Mouse (Mus musculus): ENCODE data around the gene Rtn4rl1.

Gene Rtn4rl1

DNA sequence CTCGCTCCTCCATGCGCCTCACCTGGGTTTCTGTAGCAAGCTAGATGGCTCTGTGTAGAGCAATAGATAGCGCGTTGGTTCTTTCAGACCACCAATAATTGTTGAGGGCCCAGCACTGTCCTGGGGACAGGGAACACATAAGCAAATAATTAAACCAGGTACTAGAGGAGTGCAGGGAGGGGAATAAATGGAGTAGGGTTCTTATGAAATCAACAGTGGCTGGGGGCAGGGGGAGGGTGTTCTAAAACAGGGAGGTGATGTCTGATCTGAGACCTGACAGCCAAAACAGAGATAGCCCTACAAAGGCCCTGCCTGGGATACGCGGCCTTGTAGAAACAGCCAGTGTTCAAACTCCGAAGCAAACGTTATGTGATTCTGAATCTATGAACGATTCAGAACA lies 56.0 kb downstream of the Rtn4rl1 start:
- DNase-seq (ENCODE audit: low read depth, low spot score): no peak

DNA sequence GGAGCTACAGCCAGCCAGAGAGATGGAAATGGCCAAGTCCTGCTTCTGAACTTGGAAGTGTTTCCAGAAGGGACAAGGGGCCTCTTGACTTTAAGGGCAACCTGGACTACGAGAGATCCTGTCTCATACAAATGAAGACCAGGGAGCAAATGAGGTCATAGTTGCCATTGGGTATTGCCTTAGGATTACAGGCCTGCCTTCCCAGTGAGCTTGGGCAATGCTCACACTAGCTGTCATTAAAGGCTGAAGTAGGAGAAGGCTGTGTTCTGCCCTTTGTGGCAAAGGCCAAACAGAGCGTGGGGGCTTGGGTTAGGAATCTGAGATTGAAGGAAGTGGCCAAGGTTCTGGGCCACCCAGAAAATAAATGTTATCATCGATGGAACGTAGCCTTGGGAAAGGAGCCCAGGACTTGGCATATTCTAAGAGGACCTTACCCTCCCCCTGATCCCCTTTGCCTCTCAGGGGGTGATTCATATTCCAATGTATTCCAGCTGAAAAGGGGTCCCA lies 57.5 kb downstream of the Rtn4rl1 start:
- DNase-seq (ENCODE audit: low read depth, low spot score): no peak

DNA sequence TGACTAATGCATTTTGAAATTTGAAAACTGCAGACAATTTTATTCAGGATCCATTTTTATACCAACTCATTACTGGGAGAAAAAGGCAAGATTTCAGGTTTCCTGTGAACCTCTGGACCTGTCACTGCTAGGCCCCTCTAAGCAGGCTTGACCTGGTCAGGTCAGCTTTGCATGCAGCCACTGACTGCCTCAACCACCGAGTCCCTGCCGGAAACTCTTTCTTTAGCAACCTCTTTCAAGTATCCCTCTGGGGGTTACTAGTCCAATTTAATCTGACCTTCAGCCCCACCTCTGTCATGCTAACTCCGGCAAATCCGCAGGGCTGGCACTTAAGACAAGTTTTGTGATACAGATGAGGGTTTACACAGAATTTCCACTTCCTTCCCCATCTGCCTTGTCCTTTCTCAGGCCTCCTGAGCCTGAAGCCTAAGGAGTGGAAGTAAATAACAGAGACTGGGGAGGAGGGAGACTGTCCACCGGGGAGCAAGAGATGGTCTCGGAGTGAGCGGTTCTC lies 58.0 kb downstream of the Rtn4rl1 start:
- peak; percentile 72 for DNase-seq (ENCODE audit: low read depth, low spot score)

DNA sequence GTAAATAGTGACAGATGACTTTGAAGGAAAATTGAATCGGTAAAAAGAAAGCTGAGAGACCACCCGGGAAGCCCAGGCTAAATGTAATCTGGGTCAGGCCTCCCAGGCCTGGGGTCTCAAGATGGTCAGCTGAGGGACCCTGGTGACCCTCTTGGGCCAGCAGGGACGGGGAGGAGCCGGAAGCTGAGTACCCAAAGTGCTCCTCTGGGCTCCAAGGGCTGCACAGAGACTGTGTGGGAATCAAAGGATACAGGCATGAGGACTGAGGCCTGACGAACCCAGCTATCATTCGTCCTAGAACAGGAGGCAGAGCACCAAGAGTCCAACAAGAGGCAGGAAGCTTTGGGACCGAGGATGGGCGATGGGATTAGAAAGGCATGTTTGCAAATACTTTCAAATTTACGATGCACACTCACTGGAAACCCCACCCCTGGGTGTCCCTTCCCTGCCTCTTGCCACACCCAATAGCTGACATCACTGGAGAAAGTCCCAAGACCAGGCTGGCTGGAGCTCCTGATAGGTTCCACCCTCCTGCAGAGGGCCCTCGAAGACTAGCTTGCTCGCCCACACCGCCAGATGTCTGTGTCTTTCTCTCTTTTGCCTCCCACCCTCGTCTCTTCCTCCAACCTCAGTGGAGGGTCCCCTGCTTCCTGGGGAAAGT lies 60.8 kb downstream of the Rtn4rl1 start:
- DNase-seq (ENCODE audit: low read depth, low spot score): peak; percentile 55

DNA sequence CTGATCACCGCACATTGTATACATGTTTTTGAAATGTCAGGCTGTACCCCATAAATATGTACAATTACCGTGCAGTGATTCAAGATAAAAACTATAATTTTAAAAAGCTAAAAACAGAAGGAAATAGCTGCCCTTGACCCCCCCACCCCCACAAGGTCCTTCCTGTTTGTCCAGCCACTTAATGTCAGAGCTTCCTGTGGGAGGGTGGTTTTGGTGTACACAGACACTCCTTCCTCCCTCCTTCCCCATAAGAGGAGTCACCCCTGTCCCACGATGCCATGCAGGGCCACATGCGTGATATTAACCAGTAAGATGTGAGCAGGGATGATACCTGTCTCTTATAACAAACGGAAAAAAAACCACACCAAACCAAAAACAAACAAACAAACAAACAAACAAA lies 61.7 kb downstream of the Rtn4rl1 start:
- DNase-seq (ENCODE audit: low read depth, low spot score): no peak

DNA sequence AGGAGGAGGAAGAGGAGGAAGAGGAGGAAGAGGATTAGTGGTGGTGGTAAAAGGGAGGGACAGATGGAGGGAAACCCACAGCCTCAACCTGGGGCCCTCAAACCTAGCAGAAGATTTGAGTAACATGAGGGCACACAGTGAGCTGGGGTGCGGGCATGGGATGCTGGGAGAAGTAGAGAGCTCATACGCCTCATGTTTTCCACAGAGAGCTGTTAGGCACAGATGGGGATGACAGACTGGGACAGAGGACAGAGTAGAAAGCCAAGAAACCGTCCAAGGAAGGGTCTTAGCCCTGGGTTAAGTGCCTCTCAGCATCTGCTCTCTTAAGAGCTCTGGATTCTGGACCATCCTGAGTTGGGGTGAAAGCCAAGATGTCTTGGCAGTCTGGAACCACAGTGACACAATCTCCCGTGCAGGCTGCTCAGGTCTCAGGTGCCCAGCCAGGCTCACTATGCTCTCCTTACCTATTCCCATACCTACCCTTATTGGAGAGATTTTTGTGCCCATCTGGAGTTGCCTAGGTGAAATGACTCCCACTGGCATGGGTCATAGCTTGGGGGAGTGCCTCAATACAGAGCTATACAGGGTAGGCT lies 63.6 kb downstream of the Rtn4rl1 start:
- no peak for DNase-seq (ENCODE audit: low read depth, low spot score)

DNA sequence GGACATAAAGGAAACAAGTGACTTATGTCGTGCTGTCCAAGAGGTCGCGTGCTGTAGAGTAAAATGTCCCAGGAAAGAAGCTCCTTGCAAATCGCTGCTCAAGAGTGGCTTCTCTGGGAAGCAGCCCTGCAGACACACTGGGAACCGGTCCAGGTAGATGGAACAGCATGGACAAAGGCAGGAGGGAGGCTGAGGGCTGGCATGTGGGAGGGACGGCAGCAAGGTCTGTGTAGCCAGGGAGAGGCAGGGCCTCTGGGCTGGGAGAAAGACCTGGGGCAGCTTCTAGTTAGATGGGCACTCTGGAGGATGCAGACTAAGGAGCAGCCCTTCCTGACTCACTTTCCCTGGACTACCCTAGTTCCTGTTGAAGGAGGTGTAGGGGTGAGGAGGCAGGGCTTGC lies 65.8 kb downstream of the Rtn4rl1 start:
- DNase-seq (ENCODE audit: low read depth, low spot score): no peak

DNA sequence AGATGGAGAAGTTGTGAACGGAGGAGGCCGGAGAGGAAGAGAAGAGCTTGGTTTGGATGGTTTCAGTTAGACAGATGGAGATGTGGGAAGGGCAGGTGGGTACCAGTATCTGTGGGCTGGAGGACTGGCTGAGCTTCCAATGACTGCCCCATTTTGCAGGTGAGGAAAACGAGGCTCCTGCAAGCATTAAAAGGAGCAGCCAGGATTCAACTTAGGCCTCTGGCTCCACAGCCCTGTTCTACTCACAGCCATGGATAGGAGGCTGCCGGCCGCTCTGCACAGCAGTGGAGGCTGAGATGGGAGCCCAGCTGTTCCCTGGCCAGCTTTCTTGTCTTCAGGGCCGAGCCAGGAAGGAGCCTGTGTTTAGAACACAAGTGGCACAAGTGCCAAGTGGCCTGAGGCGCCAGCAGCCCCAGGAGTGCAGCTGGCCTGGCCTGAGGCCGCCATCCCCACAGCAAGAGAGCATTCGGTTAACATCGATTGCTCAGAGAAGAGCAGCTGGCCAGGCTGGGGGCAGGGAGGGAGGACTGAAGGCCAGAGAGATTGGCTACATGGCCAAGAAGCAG lies 66.5 kb downstream of the Rtn4rl1 start:
- DNase-seq (ENCODE audit: low read depth, low spot score): no peak

DNA sequence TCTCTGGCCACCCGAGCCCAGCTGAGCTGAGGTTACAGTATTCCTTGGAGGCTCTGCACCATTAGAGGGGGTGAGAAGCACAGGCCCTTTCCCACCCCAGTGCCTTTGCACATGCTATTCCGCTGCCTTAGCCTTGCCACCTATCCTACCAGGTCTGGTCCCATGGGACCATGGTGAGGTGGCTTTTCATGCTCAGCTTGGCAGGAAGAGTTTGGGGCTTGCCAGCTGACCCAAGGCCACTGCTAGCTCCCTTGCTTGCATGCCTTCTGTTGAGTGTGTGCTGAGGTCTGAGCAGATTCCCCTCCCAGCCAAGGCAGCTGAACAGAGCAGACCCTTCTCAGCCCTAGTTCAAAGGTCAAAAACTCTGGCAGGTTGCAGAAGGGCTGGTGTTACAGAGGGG lies 67.4 kb downstream of the Rtn4rl1 start:
- no peak for DNase-seq (ENCODE audit: low read depth, low spot score)

DNA sequence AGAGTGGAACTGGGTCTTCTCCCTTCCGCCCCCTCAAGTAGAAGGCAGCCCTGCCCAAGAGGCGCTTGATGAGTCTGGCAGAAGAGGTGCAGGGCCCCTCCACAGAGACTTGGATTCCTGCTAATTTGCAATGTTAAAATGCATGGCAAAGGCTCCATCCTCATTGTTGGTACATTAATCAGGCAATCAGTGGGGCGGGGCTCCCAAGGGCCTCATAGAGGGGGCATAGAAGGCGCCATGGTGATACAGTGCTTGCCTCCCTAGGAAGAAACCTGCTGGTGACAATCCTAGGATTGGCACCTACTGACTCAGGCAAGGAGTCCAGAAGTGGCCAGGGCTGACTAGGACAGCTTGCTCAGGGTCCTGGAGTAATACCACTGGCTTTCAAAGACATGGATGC lies 68.1 kb downstream of the Rtn4rl1 start:
- DNase-seq (ENCODE audit: low read depth, low spot score): no peak

DNA sequence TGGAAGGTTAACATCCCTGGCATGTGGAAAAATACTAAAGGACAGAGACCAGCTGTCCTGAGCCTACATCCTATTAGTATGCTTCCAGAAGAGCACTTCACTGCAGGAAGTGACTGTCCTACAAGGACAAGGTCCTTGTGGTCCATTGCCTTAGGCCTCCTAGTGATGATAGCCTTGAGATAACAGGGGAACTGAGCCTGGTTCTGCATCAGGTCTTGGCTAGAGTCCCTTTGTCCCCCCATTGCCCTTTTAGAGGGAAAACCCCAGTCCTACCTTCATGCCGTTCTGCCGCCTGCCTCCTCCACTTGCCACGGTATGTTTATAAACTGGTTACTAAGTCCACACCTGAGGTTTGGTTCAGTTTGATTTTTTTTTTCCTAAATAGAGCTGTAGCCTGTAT lies 68.6 kb downstream of the Rtn4rl1 start:
- DNase-seq (ENCODE audit: low read depth, low spot score): no peak

DNA sequence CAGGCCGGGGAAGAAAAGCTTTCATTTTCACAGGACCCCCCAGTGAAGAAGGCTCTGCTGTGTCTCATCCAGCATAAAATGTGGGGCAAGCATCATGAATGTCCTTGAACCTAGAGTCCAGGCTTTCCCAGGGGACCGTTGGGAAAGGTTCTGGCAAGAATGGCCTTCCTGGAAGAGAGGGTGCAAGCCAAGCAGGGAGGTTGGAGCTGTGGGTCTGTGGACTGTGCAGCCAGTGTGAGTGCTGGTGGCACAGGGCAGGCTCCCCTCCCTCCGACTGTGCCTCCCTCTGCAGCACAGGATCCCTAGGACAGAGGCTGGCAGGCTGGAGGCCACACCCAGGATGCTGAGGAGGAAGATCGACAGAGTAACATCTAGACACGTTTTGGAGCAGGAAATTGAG lies 69.2 kb downstream of the Rtn4rl1 start:
- DNase-seq (ENCODE audit: low read depth, low spot score): no peak

DNA sequence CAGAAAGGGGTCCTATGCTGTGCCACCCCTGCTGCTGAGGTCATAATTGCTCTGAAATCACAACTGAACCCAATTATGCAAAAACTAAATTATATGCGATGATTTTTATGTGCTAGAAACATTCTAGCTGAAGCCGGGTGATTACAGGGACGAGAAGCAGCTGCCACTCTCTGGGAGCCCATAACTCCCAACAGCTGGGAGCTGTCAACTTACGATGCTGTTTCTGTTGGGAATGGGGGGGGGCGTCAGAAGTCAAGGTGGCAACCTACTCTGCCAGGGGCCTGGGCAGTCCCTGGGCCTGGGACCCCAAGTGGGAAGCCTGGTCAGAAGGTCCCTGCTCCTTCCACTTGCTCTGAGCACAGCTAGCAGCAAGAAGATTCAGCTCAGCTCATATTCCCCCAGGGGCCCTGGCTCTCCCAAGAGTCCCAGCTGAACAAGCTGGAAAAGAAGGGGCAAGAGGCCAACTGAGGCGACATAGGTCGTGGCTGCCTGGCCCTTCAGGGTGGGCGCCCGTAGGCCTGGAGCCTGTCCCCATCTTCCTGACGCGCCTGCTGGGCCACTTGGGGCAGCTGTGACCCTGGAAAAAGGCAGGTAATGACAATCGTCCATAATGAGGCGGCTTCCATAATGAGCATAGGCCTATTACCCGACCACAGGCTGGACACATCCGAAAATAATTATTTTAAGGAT lies 69.8 kb downstream of the Rtn4rl1 start:
- DNase-seq (ENCODE audit: low read depth, low spot score): no peak

DNA sequence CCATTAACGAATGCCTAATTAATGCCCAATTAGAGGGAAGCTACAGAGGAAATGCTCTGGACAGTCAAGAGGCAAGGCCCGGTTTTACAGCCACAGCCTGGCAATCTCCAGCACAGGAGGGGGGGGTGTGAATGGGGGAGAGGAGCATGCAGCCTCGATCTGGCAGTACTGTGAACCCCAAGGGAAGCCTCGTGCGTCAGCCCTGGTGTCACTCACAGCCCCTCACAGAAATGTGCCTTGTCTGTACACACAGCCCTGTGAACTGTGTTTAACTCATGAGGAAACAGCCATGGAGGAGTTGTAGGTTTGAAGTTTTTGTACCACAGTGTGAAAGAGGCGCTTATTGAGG lies 70.4 kb downstream of the Rtn4rl1 start:
- no peak for DNase-seq (ENCODE audit: low read depth, low spot score)

DNA sequence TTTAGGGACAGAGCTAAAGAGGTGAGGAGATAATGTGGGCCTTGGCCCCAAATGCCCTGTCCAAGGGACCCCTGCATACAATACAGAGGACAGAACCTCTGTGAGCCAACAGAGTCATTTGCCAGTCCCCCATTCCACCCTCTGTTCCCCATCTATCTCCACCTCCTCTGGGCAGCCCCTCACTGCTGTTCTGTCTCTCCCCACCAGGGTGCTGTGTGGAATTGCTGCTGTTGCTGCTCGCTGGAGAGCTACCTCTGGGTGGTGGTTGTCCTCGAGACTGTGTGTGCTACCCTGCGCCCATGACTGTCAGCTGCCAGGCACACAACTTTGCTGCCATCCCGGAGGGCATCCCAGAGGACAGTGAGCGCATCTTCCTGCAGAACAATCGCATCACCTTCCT lies 71.0 kb downstream of the Rtn4rl1 start:
- peak; percentile 59 for DNase-seq (ENCODE audit: low read depth, low spot score)

DNA sequence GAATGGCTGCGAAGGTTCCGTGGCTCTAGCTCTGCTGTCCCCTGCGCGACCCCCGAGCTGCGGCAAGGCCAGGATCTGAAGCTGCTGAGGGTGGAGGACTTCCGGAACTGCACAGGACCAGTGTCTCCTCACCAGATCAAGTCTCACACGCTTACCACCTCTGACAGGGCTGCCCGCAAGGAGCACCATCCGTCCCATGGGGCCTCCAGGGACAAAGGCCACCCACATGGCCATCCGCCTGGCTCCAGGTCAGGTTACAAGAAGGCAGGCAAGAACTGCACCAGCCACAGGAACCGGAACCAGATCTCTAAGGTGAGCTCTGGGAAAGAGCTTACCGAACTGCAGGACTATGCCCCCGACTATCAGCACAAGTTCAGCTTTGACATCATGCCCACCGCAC lies 72.0 kb downstream of the Rtn4rl1 start:
- DNase-seq (ENCODE audit: low read depth, low spot score): peak; percentile 39

DNA sequence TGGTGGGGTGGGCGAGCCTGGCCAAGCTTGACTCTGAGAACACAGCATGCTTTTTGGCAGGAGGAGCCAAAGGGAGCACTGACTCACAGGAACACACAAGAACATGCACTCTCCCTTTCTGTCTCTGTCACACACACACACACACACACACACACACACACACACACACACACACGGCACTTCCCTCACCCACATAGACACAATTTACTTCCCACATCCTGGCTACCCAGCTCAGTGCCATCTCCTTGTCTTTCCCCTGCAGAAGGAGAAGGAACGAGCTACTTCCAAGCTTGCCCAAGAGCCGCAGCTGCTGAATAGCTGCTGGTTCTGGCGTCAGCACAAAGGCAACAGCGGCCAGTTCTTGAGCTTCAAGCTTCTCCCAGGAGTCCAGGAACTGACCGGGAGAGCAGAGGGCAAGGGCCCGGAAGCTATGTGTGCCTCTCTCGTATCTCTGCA lies 74.3 kb downstream of the Rtn4rl1 start:
- no peak for DNase-seq (ENCODE audit: low read depth, low spot score)

DNA sequence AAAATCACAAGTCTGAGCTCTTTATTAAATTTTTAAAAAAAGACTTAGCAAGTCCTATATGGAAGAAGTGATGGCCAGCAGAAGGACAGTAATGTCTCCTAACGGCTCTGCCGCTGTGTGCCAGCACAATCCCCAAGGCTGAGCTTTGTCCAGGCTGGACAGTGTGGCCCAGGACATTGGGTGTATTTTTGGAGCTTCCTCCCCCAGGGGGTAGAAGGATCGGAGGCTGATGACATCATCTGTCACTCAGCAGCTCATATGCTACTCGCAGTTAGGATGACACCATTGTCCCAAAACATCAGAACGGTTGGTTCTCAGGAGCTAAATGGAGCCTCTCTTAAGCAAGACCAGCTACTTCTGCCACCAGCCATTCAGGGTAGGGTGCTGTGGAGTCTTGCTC lies 74.9 kb downstream of the Rtn4rl1 start:
- DNase-seq (ENCODE audit: low read depth, low spot score): no peak

DNA sequence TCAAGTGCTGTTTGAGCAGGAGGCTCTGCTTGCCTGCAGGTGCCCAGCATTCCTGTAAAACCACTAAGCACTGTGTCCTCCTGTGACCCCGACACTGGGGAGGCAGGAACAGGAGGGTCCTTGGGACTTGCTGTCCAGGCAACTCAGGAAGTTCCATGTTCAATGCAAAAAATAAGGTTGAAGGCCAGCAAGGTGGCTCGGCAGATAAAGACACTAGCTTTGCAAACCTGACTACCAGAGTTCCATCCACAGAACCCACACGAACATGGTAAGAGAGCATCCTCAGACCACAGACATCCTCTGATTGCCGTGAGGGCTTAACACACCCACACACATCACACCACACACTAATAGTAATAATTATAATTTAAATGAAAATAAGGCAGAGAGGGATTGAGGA lies 75.6 kb downstream of the Rtn4rl1 start:
- DNase-seq (ENCODE audit: low read depth, low spot score): no peak

DNA sequence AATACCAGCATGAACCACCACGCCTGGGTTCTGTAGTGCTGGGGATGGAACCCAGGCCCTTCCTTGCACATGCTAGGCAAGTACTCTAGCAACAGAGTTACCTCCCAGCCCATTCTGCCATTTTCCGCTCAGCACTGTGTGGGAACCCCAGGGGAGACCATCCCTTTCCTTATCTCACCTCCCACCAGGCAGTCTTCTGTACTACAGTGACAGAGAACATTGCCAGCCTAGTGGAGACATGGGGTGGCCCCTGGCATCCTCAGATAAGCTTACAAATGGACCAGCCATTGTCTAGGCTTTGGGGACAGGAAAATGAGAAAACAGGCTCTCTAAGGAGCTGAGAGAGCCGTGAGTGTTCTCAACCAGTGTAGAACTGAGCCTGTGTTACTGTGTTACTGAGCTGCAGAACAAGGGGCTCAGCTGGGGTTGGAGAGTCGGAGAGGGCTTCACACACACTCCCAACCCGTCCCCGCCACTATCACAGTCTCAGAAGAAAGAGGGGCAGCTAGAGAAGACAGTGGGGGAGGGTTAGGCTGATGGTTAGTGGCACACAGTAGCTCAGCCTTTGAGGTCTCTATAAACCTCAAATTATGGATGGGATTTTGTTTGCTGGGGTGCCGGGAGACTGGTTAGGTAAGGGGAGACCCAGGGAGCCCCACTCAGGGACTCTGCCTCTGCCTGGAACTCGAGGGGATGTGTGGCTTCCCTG lies 76.8 kb downstream of the Rtn4rl1 start:
- no peak for DNase-seq (ENCODE audit: low read depth, low spot score)

DNA sequence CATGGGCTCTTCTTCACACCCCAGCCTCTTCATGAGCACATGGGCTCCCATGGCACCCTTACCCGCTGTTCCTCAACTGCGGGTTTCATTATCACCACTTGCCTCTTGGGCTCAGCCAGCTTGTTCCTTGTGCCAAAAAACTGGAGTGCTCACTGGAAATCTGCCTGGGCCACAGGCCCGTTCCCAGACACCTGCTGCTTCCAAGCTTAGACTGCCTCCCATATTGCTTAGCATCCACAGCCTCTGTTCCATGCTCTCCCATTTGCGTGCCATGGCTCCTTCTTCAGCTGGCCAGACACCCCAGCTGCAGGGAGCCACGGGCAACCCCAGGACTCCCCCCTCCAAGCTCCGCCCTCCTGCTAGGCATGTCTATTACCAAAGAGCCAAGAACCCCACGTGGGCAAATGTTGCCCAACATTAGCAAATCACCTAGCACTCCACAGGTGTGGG lies 77.4 kb downstream of the Rtn4rl1 start:
- no peak for DNase-seq (ENCODE audit: low read depth, low spot score)

DNA sequence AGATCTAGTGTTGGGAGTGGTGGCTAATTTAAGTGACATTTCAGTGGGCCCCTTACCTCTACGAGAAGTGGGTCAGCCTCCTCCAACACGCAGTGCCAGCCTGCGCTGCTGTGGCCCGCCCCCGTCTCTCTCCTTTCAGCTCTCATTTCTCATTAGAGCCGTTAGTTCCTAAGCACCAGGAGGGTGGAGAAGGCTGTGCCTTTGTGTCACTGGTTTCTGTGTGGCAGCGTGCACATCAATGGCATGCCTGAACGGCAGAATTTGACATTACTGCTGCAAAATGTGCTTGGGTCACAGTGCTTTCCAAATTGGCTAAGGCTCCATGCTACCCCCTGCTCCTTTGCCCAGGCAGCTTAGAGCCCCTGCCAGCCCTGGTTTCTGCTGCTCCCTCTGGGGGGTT lies 79.9 kb downstream of the Rtn4rl1 start:
- DNase-seq (ENCODE audit: low read depth, low spot score): no peak
